Mouse (Mus musculus): Measurements from ENCODE around the gene Uchl3. TPM values are rescaled to one million over a fixed set of nuclear protein-coding genes. Genes with fewer than 3 reads are reported as not detected.
A peak's percentile ranks its signal among the peaks of the same experiment; 100 is the strongest.

Uchl3 gene
- 222 and 223 TPM in 2 replicates for polyA plus RNA-seq (2015; fragmentation: Nextera tagmentation; extraction: Ambion mirVana)

DNA sequence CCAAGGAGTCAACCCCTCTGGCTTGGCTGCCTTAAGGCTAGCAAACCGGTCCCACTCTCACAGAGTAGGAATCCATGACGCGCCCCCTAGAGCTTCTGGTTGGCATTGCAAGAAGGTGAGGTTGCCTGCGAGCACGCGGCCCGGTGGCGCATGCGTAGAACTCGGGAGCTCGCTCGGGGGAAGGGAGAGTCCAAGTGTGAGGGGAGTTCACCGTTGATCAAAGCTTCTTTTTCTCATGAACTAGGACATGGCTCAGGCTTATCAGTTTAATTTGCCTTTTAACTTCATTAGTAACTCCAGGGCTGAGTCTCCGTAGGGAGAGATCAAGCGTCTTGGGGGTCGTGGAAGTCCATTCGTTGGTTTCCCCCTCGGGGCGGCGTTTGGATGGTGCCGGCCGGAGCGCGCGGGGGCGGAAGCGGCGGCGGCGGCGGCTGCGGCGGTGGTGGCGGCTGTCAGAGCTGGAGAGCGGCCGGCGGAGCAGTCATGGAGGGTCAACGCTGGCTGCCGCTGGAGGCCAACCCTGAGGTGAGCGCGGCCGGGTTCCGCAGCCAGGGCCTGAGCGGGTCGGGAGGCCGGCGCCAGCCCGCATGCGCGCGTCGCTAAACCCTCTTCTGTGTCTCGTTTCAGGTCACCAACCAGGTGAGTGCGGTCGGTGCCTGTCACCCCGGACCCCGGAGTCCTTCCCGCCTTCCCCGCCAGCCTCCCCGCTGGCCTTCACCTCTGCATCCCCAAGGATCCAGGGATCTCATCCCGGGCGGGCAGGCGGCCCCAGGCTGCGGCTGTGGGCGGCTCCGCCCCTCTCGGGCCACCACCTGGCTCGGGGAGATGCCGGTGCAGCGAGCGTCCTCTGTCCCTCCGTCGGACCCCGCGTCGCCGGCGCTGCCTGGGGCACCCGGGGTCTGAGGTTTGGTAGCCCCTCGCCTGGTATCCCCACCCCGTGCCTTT is at the start of gene Uchl3:
TSS of gene Uchl3 (plus strand) at position 387 of the 945 bp plus-strand sequence.
- Histone ChIP-seq H3K36me3 (no peaks in the 10 kb centered on the region), H3K9me3 (no peaks in the 10 kb centered on the region), H3K27ac (replicated peaks) (peak within 1 kb of the TSS; percentile 76), H3K4me1 (peaks cover 20% of the 10 kb centered on the region), H3K4me2 (replicated peaks) (peak within 1 kb of the TSS; percentile 72), H3K27me3 (no peaks in the 10 kb centered on the region), H3K4me3 (peak within 1 kb of the TSS; percentile 96), H3K9ac (replicated peaks) (peak within 1 kb of the TSS; percentile 96)
- peak; percentile 89 for ATAC-seq (replicated peaks)
- WGBS: under 1% methylated on average over 74 of the region's 81 CpGs

DNA sequence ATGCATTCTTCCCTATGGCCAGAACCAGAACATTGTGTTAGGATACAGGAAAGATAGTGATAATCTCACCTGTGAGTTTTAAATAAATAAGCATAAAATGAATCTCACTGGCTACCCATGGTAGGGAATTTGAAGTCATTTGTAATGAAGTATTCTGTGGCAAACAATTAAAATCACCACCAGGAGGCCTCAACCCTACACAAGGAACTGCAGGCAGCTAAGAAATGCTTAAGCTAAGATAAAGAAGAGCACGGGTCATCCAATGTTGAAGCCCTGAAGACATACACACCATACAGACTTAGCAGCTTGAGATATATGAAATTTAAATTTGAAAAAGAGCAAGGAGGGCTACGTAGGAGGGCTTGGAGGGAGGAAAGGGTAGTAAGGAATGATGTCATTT is 47.9 kb upstream of the Uchl3 start:
- Histone ChIP-seq H3K27me3 (no peaks in the 10 kb centered on the region), H3K27ac (replicated peaks) (no peak overlapping the region), H3K4me2 (replicated peaks) (no peak overlapping the region), H3K9ac (replicated peaks) (no peak overlapping the region), H3K9me3 (no peaks in the 10 kb centered on the region), H3K4me3 (no peak overlapping the region), H3K4me1 (peaks cover 6% of the 10 kb centered on the region), H3K36me3 (no peaks in the 10 kb centered on the region)
- 55% methylated on average over 2 of the region's 2 CpGs for WGBS
- ATAC-seq (replicated peaks): no peak

DNA sequence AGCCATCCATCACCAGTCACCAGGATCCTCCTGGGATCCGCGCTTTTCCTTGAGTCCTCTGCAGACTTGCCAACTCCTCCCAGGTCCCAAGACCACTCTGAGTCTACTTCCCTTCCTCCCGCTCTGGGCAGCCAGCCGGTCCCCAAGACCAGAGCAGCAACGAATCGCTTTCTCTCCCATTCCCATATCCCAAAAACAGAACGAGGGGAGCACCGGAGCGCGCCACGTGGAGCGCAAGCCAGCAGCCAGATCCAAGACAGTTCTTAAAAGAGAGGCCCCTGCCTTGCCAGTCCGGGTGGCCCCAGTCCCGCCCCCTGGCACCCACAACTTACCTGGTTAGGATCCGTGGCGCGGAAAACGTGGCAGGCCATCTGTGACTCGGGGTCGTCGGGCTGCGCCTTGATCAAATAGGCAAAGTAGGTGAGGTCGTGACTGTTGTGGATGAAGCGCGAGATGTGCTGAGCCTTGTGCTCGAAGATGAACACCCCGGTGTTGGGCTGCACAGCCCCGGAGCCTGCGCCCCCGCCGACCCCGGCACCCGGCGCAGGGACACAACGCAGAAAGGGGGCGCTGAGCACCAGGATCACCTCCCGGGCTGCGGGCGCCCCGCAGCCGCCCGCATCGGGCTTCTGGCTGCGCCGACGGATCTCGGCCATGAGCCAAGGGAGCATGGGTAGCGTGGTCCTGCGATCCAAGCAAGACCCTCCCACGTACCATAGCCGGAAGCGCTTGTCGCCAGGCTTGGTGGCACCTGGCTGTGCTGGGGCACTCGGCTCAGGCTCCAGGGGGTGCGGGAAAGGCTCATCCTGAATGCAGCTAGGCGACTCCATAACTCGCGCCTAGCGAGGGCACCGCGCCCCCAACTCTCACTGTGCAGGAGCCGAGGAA is 45.9 kb upstream of the Uchl3 start:
- Histone ChIP-seq H3K9ac (replicated peaks) (peak overlapping the region; percentile 65), H3K4me2 (replicated peaks) (peak overlapping the region; percentile 97), H3K27me3 (no peaks in the 10 kb centered on the region), H3K36me3 (no peaks in the 10 kb centered on the region), H3K4me3 (peak overlapping the region; percentile 67), H3K4me1 (peaks cover 6% of the 10 kb centered on the region), H3K9me3 (no peaks in the 10 kb centered on the region), H3K27ac (replicated peaks) (peak overlapping the region; percentile 54)
- peak; percentile 66 for ATAC-seq (replicated peaks)
- under 1% methylated on average over 62 of the region's 62 CpGs for WGBS

DNA sequence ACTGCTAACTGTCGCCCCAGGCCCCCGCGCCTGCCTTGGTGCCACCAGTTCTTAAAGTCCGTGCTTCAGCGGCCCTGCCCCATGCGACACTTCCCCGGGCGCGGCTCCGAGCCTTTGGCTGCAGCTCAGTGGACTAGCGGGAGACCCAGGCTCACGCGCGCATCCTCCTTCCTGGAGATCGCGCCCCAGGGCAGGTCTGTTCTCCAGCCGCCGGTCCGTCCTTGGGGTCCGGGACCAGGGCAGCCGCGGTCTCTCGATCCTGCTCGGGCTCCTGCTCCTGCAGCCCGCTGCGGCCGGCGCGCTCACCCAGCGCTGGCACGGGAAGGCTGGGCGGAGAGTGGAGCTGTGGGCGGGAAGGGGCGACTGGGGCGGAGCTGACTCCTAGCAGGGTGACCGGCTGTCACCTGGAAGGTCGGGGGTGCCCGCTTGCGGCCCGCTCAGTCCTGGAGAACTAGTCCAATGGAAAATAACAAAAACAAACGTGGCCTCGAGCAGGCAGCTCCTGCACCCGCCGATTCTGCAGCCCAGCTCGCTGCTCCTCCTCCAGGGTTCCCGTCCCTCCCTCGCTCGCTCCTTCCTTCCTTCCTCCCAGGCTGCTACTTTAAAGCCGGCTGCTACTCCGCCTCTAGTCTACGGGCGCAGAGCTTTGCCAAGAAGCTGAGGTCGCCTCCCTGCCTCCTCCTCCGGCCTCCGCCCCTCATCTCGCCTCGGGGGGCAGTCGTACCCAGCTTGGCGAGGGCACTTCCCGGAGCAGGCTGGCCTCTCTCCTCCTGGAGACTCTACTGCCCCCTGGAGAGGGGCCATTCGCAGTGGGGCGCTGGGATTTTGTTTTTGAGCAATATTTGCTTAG is 45.0 kb upstream of the Uchl3 start, which contains the start of gene Tbc1d4:
TSS of gene Tbc1d4 (minus strand) at position 673 of the 850 bp plus-strand sequence.
- peak within 1 kb of the TSS; percentile 67 for H3K4me3 ChIP-seq
- peak within 1 kb of the TSS; percentile 65 for H3K9ac ChIP-seq (replicated peaks)
- H3K27me3 ChIP-seq: no peaks in the 10 kb centered on the region
- no peaks in the 10 kb centered on the region for H3K9me3 ChIP-seq
- WGBS: under 1% methylated on average over 62 of the region's 62 CpGs
- peak within 1 kb of the TSS; percentile 97 for H3K4me2 ChIP-seq (replicated peaks)
- H3K4me1 ChIP-seq: peaks cover 6% of the 10 kb centered on the region
- ATAC-seq (replicated peaks): peak; percentile 85
- H3K36me3 ChIP-seq: no peaks in the 10 kb centered on the region
- H3K27ac ChIP-seq (replicated peaks): peak within 1 kb of the TSS; percentile 54

DNA sequence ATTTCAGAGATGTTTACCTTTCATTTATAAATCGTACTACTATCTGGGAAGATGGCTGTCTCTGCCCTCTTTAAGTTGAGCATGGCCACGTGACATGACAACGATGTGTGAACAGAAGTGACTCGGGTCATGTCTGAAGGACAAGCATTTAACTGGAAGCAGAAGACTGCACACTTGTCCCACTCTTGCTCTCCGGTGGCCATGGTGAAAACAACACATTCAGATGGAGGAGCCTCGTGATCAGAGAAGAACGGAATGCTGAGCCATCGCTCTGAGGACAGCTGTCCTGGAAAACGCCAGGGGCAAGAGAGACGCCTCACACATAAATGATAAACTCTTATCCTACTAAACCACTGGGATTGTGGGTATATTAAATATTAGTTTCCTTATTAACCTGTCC is 43.1 kb upstream of the Uchl3 start:
- no peak overlapping the region for H3K9ac ChIP-seq (replicated peaks)
- no peak overlapping the region for H3K4me2 ChIP-seq (replicated peaks)
- no peaks in the 10 kb centered on the region for H3K36me3 ChIP-seq
- H3K9me3 ChIP-seq: no peaks in the 10 kb centered on the region
- 86% methylated on average over 10 of the region's 10 CpGs for WGBS
- no peak for ATAC-seq (replicated peaks)
- peaks cover 6% of the 10 kb centered on the region for H3K4me1 ChIP-seq
- no peak overlapping the region for H3K27ac ChIP-seq (replicated peaks)
- no peak overlapping the region for H3K4me3 ChIP-seq
- H3K27me3 ChIP-seq: no peaks in the 10 kb centered on the region

DNA sequence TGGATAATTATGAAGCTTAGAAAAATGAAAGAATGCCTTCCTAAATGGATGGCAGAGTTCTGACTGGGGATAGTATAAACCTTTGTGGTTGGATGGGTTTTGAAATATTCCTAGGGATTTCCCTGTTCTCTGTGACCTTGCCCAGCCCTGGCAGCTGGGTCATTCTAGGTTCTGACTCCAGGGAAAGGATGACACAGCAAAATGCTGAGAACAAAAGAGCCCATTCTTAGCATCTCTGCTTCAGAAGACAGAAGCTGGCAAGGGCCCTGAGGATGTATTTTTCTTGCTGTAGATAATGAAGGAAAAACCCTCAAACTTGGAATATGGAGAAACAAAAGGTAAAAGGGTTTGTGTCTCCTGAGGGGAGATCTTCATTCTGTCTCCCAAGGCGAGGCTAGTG is 40.6 kb upstream of the Uchl3 start:
- Histone ChIP-seq H3K27ac (replicated peaks) (no peak overlapping the region), H3K36me3 (no peaks in the 10 kb centered on the region), H3K4me2 (replicated peaks) (no peak overlapping the region), H3K9me3 (no peaks in the 10 kb centered on the region), H3K27me3 (no peaks in the 10 kb centered on the region), H3K4me1 (no peaks in the 10 kb centered on the region), H3K4me3 (no peak overlapping the region), H3K9ac (replicated peaks) (no peak overlapping the region)
- ATAC-seq (replicated peaks): no peak
- WGBS: 57% methylated on average over 1 of the region's 1 CpGs

DNA sequence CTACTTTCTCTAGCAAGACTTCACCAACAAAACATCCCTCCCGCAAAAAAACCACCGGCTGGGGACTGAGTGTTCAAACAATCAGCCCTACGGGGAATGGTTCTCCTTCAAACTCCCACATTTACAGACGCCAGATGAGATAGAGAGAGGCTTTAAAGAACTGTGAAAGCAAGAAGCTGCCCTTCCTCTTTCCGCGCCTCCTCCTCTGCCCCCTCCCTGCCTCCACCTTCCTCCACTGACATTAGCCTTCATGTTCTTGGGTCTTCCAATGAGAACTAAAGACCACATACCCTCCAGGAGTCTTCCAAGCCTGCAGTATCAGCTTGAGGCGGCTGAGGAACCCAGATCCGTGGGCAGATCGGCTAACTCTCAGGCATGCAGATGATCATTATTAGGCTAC is 37.6 kb upstream of the Uchl3 start:
- ATAC-seq (replicated peaks): no peak
- no peak overlapping the region for H3K4me2 ChIP-seq (replicated peaks)
- H3K4me1 ChIP-seq: no peaks in the 10 kb centered on the region
- no peak overlapping the region for H3K9ac ChIP-seq (replicated peaks)
- no peak overlapping the region for H3K27ac ChIP-seq (replicated peaks)
- no peaks in the 10 kb centered on the region for H3K36me3 ChIP-seq
- no peaks in the 10 kb centered on the region for H3K27me3 ChIP-seq
- H3K9me3 ChIP-seq: no peaks in the 10 kb centered on the region
- no peak overlapping the region for H3K4me3 ChIP-seq
- WGBS: 85% methylated on average over 9 of the region's 9 CpGs

DNA sequence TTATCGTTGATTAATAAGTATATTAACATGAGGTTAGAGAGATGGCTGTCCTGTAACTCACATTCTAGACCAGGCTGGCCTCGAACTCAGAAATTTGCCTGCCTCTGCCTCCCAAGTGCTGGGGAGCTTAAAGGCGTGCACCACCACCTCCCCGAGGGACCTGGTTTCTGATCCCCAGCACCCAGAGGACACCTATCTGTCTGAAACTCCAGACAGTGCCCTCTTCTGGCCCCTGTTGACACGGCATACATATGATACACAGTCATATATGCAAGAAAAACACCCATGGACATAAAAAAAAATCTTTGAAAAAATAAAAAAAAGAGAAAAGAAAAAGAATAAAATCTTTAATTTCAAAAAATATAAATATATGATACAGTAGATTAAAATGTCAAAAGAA is 36.1 kb upstream of the Uchl3 start:
- H3K36me3 ChIP-seq: no peaks in the 10 kb centered on the region

DNA sequence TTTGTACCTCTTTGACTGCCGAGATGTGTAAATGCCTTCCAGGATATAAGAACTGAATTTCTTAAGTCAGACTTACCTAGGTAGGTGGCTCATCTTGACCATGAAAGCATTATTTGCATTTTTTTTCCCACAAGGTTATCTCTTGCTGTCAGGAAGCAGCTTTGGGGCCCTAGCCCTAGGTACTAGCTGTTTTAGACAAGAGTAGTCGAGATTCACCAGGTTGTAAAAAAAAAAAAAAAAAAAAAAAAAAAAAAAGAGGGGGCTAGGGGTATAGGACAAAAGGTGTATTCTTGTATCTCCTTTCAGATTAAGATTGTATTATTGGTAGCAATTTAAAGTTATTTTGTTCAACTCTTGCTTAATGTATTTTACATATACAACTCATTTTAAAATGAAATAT is 23.2 kb upstream of the Uchl3 start:
- WGBS: 88% methylated on average over 2 of the region's 2 CpGs
- no peak for ATAC-seq (replicated peaks)
- H3K4me2 ChIP-seq (replicated peaks): no peak overlapping the region

More for the DNA sequence above, 36.1 kb upstream of the Uchl3 start:
- no peaks in the 10 kb centered on the region for H3K27me3 ChIP-seq
- WGBS: 94% methylated on average over 5 of the region's 5 CpGs
- no peaks in the 10 kb centered on the region for H3K4me1 ChIP-seq
- no peak overlapping the region for H3K9ac ChIP-seq (replicated peaks)
- no peak overlapping the region for H3K4me2 ChIP-seq (replicated peaks)
- no peak overlapping the region for H3K4me3 ChIP-seq
- H3K9me3 ChIP-seq: no peaks in the 10 kb centered on the region
- ATAC-seq (replicated peaks): no peak
- H3K27ac ChIP-seq (replicated peaks): no peak overlapping the region

DNA sequence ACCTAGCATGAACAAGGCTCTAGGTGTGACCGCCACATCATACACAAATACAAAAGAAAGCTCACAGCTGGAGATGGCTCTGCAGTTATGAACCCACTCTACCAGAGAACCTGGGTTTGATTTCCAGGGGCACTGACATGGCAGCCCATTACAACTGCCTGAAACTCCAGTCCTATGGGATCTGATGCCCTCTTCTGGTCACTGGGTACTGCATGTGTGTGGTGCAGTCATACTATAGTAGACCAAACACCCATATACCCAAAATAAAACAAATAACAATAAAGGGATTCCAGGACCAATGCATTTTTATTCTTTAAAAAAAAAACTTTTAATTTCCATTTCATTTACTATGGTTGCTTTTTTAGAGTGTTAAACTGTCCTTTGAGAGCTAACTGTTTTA is 18.0 kb upstream of the Uchl3 start:
- H3K36me3 ChIP-seq: peaks cover 24% of the 10 kb centered on the region
- WGBS: 97% methylated on average over 1 of the region's 1 CpGs

More for the DNA sequence above, 23.2 kb upstream of the Uchl3 start:
- Histone ChIP-seq H3K4me1 (no peaks in the 10 kb centered on the region), H3K9me3 (no peaks in the 10 kb centered on the region), H3K4me3 (no peak overlapping the region), H3K36me3 (peaks cover 21% of the 10 kb centered on the region), H3K27ac (replicated peaks) (no peak overlapping the region), H3K9ac (replicated peaks) (no peak overlapping the region), H3K27me3 (no peaks in the 10 kb centered on the region)

DNA sequence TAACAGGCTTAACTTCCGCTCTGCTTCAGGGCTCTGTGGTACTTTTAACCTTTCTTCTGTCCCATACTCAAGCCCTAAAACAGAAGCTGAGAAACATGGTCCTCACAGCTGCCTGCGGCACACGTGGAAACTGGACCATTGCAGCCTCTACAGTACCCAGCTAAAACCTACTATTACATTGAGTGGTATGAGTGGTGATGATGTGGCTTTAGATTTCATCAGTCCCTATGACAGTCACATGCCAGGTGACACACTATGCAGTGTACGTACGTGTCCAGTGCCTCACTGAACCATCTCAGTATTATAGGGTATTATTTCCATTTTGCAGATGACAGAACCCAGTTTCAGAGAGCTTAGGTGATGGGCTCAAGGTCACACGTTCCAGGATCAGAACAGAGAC is 16.4 kb upstream of the Uchl3 start:
- Histone ChIP-seq H3K9ac (replicated peaks) (no peak overlapping the region), H3K27ac (replicated peaks) (no peak overlapping the region), H3K36me3 (peaks cover 23% of the 10 kb centered on the region), H3K4me2 (replicated peaks) (no peak overlapping the region), H3K9me3 (no peaks in the 10 kb centered on the region), H3K4me1 (peaks cover 9% of the 10 kb centered on the region), H3K27me3 (no peaks in the 10 kb centered on the region), H3K4me3 (no peak overlapping the region)
- 90% methylated on average over 6 of the region's 6 CpGs for WGBS
- no peak for ATAC-seq (replicated peaks)

More for the DNA sequence above, 18.0 kb upstream of the Uchl3 start:
- no peaks in the 10 kb centered on the region for H3K27me3 ChIP-seq
- H3K4me2 ChIP-seq (replicated peaks): no peak overlapping the region
- H3K9me3 ChIP-seq: no peaks in the 10 kb centered on the region
- no peak overlapping the region for H3K9ac ChIP-seq (replicated peaks)
- no peak overlapping the region for H3K27ac ChIP-seq (replicated peaks)
- ATAC-seq (replicated peaks): no peak
- H3K4me3 ChIP-seq: no peak overlapping the region
- peaks cover 9% of the 10 kb centered on the region for H3K4me1 ChIP-seq
